Mouse (Mus musculus): ENCODE data around the gene Gm39115.

Gm39115 gene

GRCm38 (mm10) chr7:142095183-142095931, 40.5 kb downstream of the Gm39115 start, which contains the start of gene Dusp8:
Gene Dusp8 (minus strand): TSS chr7:142095843.
- no peak for DNase-seq (ENCODE audit: low spot score)

- DNase-seq (ENCODE audit: low spot score): no peak
Observed at GRCm38 (mm10) chr7:142094301-142095143, 41.3 kb downstream of the Gm39115 start.

- no peak for DNase-seq (ENCODE audit: low spot score)
Observed at GRCm38 (mm10) chr7:142093696-142094240, 42.1 kb downstream of the Gm39115 start.

GRCm38 (mm10) chr7:142092991-142093390, 42.8 kb downstream of the Gm39115 start:
- no peak for DNase-seq (ENCODE audit: low spot score)

- DNase-seq (ENCODE audit: low spot score): no peak
Observed at GRCm38 (mm10) chr7:142091848-142092247, 44.0 kb downstream of the Gm39115 start.

GRCm38 (mm10) chr7:142089648-142090447, 46.0 kb downstream of the Gm39115 start:
- no peak for DNase-seq (ENCODE audit: low spot score)

GRCm38 (mm10) chr7:142088886-142089285, 46.9 kb downstream of the Gm39115 start:
- no peak for DNase-seq (ENCODE audit: low spot score)

GRCm38 (mm10) chr7:142087069-142087652, 48.7 kb downstream of the Gm39115 start:
- DNase-seq (ENCODE audit: low spot score): no peak

GRCm38 (mm10) chr7:142086159-142086905, 49.5 kb downstream of the Gm39115 start:
- DNase-seq (ENCODE audit: low spot score): no peak
